Mouse (Mus musculus) adrenal gland, adult 18-20 months (tissue): Measurements from ENCODE around the gene Prkag3. TPM values are rescaled to one million over a fixed set of nuclear protein-coding genes. Genes with fewer than 3 reads are reported as not detected.

Experiments used
- DNase-seq, 2 experiments: peaks; one replicate each; pipeline ENCODE4 v3.0.0; 2021 to 2022; ENCODE audit warnings: low spot score in 2 of 2
- long read RNA-seq, 2 experiments: library from polyadenylated mRNA; stranded (forward); transcript quantifications; one replicate each; pipeline ENCODE4 v2.0.0; 2021
- total RNA-seq, 2 experiments: library from RNA; stranded (reverse); gene quantifications; 1 replicate in 1 of 2; 2 replicates in 1 of 2; pipeline ENCODE4 v1.2.3; 2021

The Prkag3 gene
- under 1 TPM; 0.17 to 0.26 TPM for total RNA-seq
- long read RNA-seq, experiment 1, partial matches to known transcripts = 0 of 1 reads
- long read RNA-seq, experiment 1, other reads (novel, unspliced or antisense) = 0 of 1 reads
- long read RNA-seq, experiment 2 = 0 reads

- peak; percentile 45 to 60 for DNase-seq
These were observed at the start of gene Prkag3 for GRCm38 (mm10) chr1:74748643-74749271. TSS of gene Prkag3 (minus strand) at chr1:74749221.

DNA sequence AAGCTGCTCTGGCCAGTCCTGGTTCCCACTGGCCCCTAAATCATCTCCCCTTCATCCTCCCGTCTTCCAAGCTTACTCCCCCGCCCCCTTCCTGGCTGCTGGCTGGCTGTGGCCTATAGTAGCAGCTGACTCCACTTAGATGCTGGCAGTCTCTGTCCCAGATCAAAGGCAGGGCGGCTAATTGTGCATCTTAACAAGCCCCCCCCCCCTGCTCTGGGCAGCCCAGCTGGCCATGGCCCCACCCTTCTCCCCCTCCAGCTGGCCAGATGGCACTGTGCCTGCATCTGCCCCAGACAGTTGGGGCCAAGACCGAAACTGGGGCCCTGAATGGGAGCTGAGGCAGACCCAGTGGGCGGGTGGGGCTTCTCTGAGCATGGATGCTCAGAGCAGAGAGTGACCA is 48.4 kb upstream of the Prkag3 start:
- DNase-seq = no peak

DNA sequence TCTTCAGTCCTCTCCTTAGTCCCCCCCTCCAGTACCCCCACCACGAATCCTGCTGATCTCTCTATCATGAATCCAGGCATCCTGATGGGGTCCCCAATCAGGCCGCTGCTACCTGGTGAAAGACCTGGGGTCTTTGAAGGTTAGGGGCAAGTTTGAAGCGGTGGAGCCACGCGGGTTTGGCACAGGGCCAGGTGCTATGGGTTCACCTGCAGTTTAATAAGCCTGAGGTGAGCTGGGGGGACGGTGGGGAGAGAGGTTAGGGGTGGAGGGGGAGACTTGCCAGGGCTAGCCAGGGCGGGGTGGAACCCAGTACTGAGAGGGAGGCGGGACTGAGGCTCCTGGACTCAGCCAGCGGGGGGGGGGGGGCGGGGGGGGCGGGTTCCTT is 46.1 kb upstream of the Prkag3 start:
- DNase-seq = no peak

GRCm38 (mm10) chr1:74794487-74795144 is 45.6 kb upstream of the Prkag3 start:
- DNase-seq = no peak

GRCm38 (mm10) chr1:74792831-74793660 is 44.0 kb upstream of the Prkag3 start:
- DNase-seq = no peak

- DNase-seq = no peak
These were observed 42.2 kb upstream of the Prkag3 start, which contains the start of gene Wnt10a for GRCm38 (mm10) chr1:74791249-74791648. TSS of gene Wnt10a (plus strand) at chr1:74791516.

- no peak for DNase-seq
These were observed 41.1 kb upstream of the Prkag3 start for GRCm38 (mm10) chr1:74790095-74790494.

- no peak for DNase-seq
These were observed 39.7 kb upstream of the Prkag3 start for GRCm38 (mm10) chr1:74788603-74789176.

DNA sequence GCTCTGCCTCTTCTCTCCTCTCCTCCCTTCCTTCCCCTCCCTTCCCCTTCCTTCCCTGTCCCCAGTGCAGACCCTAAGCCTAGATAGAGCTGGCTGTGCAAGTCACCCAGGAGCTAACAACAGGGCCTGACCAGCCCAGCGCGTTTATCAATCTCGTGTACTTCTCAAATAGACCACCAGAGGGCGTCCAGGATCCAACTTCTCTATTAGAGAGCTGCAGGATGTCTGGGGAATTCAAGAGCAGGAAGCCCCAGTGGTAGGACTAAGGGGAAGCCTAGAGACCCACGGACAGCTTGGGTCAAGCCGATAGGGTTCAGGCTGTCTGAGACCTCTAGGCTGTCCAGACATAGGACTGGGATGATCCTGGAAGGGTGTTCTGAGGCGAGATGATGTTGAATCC is 38.8 kb upstream of the Prkag3 start:
- peak; percentile 73 to 81 for DNase-seq

DNA sequence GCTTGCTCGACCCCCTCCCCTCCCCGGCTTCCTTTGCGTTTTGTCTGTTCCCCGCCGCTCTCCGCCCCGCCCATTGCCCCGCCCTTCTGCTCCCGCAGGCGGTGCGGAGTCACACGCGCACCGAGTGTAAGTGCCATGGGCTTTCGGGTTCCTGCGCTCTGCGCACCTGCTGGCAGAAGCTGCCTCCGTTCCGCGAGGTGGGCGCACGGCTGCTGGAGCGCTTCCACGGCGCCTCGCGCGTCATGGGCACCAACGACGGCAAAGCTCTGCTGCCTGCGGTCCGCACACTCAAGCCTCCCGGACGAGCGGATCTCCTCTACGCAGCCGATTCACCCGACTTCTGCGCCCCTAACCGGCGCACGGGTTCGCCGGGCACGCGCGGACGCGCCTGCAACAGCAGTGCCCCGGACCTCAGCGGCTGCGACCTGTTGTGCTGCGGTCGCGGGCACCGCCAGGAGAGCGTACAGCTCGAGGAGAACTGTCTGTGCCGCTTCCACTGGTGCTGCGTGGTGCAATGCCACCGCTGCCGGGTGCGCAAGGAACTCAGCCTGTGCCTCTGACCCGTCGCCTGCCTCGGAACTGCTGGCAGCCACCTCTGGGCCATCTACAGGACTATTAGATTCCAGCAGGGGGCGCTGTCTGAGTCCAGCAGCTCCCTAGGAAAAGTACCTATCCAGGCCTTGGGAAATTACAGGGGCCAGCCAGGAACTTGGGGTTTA is 35.2 kb upstream of the Prkag3 start:
- DNase-seq = peak; percentile 58 to 67

- DNase-seq = no peak
These were observed 34.5 kb upstream of the Prkag3 start for GRCm38 (mm10) chr1:74783554-74783953.

GRCm38 (mm10) chr1:74782045-74782444 is 33.0 kb upstream of the Prkag3 start:
- DNase-seq = no peak

DNA sequence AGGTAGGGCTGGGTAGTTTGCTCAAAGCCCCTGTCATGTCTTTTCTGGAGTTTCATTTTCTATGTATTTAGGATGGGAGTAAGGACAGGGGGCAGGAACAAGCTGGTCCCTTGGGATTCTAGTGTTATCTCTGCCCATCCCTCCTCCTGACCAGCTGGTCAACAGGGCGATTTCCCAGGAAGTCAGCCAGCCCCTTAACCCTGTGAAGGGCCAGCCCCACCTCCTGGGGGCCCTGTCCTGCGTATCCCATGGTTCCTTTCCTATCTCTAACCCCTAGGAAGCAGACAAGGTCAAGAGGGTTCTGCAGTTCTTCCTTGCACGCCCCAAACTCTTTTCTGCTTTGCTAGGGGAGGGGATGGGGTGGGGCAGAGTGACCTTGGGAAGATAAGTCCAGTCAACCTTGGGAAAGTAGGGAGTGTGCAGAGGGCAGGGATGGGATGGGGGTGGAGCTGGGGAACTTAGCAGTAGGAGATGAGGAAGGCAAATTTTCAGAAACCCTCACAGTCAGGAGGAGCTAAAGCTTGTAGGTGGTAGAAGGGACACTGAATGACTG is 30.0 kb upstream of the Prkag3 start:
- DNase-seq = no peak

GRCm38 (mm10) chr1:74775816-74776215 is 26.8 kb upstream of the Prkag3 start:
- DNase-seq = no peak

DNA sequence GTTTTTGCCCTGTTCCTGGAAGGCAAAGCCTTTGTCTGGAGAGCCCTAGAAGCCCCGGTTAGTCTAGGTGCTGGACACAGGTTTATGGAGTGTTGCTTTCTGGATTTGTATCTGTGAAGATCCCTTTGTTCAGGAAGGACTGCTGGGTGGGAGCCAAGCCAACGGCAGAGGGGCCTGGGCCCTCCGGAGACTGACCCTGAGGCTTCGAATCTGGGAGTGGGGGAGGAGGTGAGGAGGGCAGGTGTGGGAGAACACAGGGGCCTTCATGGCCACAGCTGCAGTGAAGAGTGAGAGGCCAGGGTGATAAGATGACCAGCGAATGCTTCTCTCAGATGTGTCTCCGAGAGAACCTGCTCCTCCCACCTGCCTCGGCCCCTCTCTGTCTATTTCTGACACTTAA is 25.0 kb upstream of the Prkag3 start:
- DNase-seq = no peak

DNA sequence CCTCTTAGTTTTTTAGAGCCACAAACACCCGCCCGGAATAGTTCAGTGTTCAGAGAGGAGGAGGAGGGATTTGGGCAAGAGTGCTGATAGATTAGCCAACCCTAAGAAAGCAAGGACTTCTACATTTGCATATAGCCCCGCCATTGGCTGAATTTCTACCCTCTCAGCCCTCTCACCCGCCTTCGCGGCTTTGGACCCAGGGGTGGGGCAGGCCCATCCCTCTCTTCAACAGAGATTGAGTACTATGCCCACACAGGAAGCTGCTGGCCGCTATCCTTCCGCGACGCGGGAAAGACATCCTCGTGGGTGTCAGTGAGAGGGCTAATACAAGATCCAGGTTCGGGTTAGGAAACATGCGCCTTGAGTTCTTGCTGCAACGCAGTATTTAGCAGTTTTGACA is 24.1 kb upstream of the Prkag3 start:
- peak; percentile 65 to 71 for DNase-seq

DNA sequence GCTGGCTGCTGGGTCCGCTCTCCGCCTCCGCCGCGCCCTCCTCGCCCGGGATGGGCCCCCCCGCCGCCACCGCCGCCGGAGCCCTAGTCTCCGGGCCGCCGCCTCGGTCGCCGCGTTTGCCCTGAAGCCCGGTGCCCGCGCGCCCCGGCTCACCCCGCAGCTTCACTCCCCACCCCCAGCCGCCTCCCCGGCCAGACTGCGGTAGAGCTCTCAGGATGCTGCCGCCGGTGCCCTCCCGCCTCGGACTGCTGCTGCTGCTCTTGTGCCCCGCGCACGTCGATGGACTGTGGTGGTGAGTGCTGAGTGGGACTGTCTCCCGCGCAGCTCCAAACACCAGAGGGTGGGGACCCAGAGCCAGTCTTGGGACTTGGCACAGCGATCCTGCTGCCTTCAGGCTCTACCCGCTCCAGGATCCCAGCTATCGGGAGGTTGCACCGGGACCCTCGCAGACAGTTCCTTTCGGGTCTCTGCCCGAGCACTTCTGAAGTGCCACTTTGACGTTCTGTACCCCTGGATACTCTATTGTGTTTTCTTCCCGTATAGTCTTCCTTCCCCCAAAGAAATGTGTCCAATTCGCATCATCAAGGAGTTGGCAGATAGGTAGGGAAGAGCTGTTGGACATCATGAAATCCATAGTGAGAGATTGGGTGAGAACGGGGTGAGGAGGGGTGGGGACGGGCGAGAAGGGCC is 23.1 kb upstream of the Prkag3 start:
- peak; percentile 32 to 51 for DNase-seq

GRCm38 (mm10) chr1:74771845-74771930 is 22.7 kb upstream of the Prkag3 start, which contains the start of gene Wnt6:
TSS of gene Wnt6 (plus strand) at chr1:74771892.
- DNase-seq = no peak

GRCm38 (mm10) chr1:74771467-74771844 is 22.4 kb upstream of the Prkag3 start:
- no peak for DNase-seq

- DNase-seq = no peak
These were observed 21.9 kb upstream of the Prkag3 start for GRCm38 (mm10) chr1:74770727-74771466.
